Mouse (Mus musculus): ENCODE measurements around the gene Ehf. TPM values are rescaled to one million over a fixed set of nuclear protein-coding genes. Genes with fewer than 3 reads are reported as not detected.

Ehf gene
- polyA plus RNA-seq, 2 experiments: 0.50 to 0.58 TPM

DNA sequence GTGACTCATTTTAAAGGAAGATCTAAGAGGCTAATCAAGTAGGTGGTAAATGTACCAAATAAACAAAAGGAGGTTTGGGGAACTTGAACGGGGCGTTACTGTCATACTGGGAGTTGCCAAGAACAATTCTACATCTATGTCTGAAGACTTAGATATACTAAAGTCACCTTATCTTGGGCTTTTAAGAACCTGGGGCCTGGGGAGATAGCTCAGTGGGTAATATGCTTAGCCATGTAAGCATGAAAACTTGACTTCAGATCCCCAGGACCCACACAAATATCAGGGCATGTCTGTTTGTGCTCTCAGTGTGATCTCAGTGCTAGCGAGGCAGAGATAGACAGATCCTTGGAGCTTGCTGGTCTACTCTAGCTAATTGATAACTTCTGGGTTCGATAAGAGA is 18.6 kb upstream of the Ehf start:
- TF ChIP-seq POLR2A (IDR thresholded peaks at IDR 0.05; ENCODE audit: borderline replicate concordance, extremely low read depth, insufficient read depth, insufficient read length): no peak
- 80% methylated on average over 4 of the region's 4 CpGs for WGBS
- no peak overlapping the region for H3K9ac ChIP-seq (ENCODE audit: low read depth, low read length, severe bottlenecking)
- DNase-seq (ENCODE audit: low spot score) (no peak), ATAC-seq (ENCODE audit: low FRiP score, low read depth) (no peak)
- H3K36me3 ChIP-seq (ENCODE audit: control insufficient read depth, insufficient read depth, low read length): no peaks in the 10 kb centered on the region
- H3K4me3 ChIP-seq (replicated peaks; ENCODE audit: low read length): no peak overlapping the region
- no peak overlapping the region for H3K27ac ChIP-seq (replicated peaks; ENCODE audit: low read depth, low read length)
- no peaks in the 10 kb centered on the region for H3K4me1 ChIP-seq (ENCODE audit: control insufficient read depth, insufficient read depth, low read length)
- H3K9me3 ChIP-seq (ENCODE audit: control insufficient read depth, low read length): no peaks in the 10 kb centered on the region
- H3K27me3 ChIP-seq (ENCODE audit: control insufficient read depth, insufficient read depth, low read length): no peaks in the 10 kb centered on the region
- H3K4me2 ChIP-seq (replicated peaks; ENCODE audit: low read depth, low read length, severe bottlenecking): no peak overlapping the region

DNA sequence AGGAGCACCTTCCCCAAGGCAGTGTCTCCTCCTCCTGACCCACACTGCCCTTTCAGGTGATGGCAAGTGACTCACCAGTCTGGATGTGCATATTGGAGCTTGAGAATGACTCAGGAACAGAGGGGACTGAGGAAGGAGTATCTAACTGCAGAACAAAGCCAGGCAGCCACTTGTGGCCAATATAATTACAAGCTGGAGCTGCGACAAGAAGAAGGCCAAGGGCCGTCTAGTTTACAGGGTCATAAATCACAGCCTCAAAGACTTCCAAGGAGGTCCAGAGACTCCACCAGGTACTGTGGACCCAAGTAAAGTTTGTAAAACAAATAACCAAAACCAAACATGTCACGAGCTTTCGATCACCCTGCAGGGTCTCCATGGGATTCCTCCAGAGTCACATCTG is 10.9 kb upstream of the Ehf start:
- no peak for ATAC-seq (ENCODE audit: low FRiP score, low read depth)
- no peaks in the 10 kb centered on the region for H3K4me1 ChIP-seq (ENCODE audit: control insufficient read depth, insufficient read depth, low read length)
- no peak overlapping the region for H3K9ac ChIP-seq (ENCODE audit: low read depth, low read length, severe bottlenecking)
- no peak for DNase-seq (ENCODE audit: low spot score)
- no peak overlapping the region for H3K27ac ChIP-seq (replicated peaks; ENCODE audit: low read depth, low read length)
- TF ChIP-seq POLR2A (IDR thresholded peaks at IDR 0.05; ENCODE audit: borderline replicate concordance, extremely low read depth, insufficient read depth, insufficient read length): no peak
- no peak overlapping the region for H3K4me2 ChIP-seq (replicated peaks; ENCODE audit: low read depth, low read length, severe bottlenecking)
- H3K27me3 ChIP-seq (ENCODE audit: control insufficient read depth, insufficient read depth, low read length): no peaks in the 10 kb centered on the region
- no peak overlapping the region for H3K4me3 ChIP-seq (replicated peaks; ENCODE audit: low read length)
- H3K9me3 ChIP-seq (ENCODE audit: control insufficient read depth, low read length): no peaks in the 10 kb centered on the region
- 16% methylated on average over 4 of the region's 4 CpGs for WGBS
- no peaks in the 10 kb centered on the region for H3K36me3 ChIP-seq (ENCODE audit: control insufficient read depth, insufficient read depth, low read length)

DNA sequence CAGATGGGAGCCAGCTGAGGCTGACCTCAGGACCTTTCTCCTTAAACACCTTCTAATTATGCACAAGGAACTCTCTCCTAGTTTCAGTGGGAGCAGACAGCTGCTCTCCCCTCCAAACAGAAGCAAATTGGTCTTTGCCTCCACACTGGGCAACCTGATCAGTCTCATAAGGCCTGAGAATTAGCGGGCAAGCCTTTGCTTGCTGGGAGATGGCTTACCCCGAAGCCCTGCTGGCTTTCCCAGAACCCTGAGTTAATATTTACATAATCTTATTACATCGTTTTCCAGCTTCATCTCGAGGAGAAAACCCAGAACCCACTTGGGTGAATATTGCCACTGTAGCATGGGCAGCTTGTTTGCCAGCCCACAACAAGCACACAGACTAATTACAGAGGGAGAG is 9.6 kb upstream of the Ehf start:
- H3K27ac ChIP-seq (replicated peaks; ENCODE audit: low read depth, low read length): no peak overlapping the region
- no peak for ATAC-seq (ENCODE audit: low FRiP score, low read depth)
- H3K4me1 ChIP-seq (ENCODE audit: control insufficient read depth, insufficient read depth, low read length): no peaks in the 10 kb centered on the region
- H3K4me3 ChIP-seq (replicated peaks; ENCODE audit: low read length): no peak overlapping the region
- DNase-seq (ENCODE audit: low spot score): no peak
- WGBS: 38% methylated on average over 4 of the region's 4 CpGs
- H3K27me3 ChIP-seq (ENCODE audit: control insufficient read depth, insufficient read depth, low read length): no peaks in the 10 kb centered on the region
- TF ChIP-seq POLR2A (IDR thresholded peaks at IDR 0.05; ENCODE audit: borderline replicate concordance, extremely low read depth, insufficient read depth, insufficient read length): no peak
- no peaks in the 10 kb centered on the region for H3K9me3 ChIP-seq (ENCODE audit: control insufficient read depth, low read length)
- no peak overlapping the region for H3K9ac ChIP-seq (ENCODE audit: low read depth, low read length, severe bottlenecking)
- H3K36me3 ChIP-seq (ENCODE audit: control insufficient read depth, insufficient read depth, low read length): no peaks in the 10 kb centered on the region
- no peak overlapping the region for H3K4me2 ChIP-seq (replicated peaks; ENCODE audit: low read depth, low read length, severe bottlenecking)

DNA sequence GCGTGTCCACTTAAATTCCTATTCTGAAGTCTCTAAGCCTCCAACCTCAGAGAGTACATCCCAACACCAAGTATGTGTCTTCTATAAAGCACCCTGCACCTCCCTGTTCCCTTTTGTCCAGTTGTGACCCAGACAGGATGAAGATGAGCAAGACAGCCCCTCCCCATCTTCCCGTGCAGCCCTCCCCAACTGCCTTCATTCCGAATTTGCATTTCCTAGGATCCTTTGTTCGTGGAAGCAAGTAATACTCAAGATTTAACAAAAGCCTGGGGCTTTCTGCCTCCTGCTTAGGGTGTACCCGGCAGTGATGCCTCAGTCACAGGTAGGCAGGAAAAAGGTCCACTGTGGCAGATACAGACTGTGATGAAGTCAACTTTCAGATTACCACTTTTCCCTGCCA is 7.6 kb upstream of the Ehf start:
- Histone ChIP-seq H3K27ac (replicated peaks; ENCODE audit: low read depth, low read length) (no peak overlapping the region), H3K4me1 (ENCODE audit: control insufficient read depth, insufficient read depth, low read length) (no peaks in the 10 kb centered on the region), H3K4me3 (replicated peaks; ENCODE audit: low read length) (no peak overlapping the region), H3K36me3 (ENCODE audit: control insufficient read depth, insufficient read depth, low read length) (no peaks in the 10 kb centered on the region), H3K27me3 (ENCODE audit: control insufficient read depth, insufficient read depth, low read length) (no peaks in the 10 kb centered on the region), H3K9me3 (ENCODE audit: control insufficient read depth, low read length) (no peaks in the 10 kb centered on the region), H3K9ac (ENCODE audit: low read depth, low read length, severe bottlenecking) (no peak overlapping the region), H3K4me2 (replicated peaks; ENCODE audit: low read depth, low read length, severe bottlenecking) (no peak overlapping the region)
- DNase-seq (ENCODE audit: low spot score): no peak
- ATAC-seq (ENCODE audit: low FRiP score, low read depth): no peak
- TF ChIP-seq POLR2A (IDR thresholded peaks at IDR 0.05; ENCODE audit: borderline replicate concordance, extremely low read depth, insufficient read depth, insufficient read length): no peak
- 64% methylated on average over 5 of the region's 5 CpGs for WGBS

DNA sequence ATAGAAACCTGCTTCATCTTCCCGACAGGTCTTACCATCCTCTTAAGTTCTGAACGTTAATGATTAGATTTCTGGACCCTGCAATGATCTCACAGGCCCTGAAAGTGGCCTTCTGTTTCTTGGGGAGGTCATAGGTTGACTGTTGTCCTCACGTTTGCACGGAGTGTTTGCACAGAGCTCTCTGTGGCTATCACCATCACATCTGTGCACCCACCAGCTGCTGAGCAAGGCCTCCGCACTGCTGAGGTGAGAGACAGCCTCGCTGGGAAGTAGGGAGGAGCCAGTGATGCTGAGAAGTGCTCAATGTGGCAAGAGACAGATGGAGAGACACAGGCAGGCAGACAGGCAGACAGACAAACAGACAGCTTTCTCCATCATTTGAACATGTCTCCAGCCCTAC is 3.6 kb upstream of the Ehf start:
- 47% methylated on average over 6 of the region's 6 CpGs for WGBS
- DNase-seq (ENCODE audit: low spot score) (no peak), ATAC-seq (ENCODE audit: low FRiP score, low read depth) (no peak)
- no peak overlapping the region for H3K9ac ChIP-seq (ENCODE audit: low read depth, low read length, severe bottlenecking)
- H3K27me3 ChIP-seq (ENCODE audit: control insufficient read depth, insufficient read depth, low read length): no peaks in the 10 kb centered on the region
- H3K36me3 ChIP-seq (ENCODE audit: control insufficient read depth, insufficient read depth, low read length): no peaks in the 10 kb centered on the region
- H3K27ac ChIP-seq (replicated peaks; ENCODE audit: low read depth, low read length): no peak overlapping the region
- TF ChIP-seq POLR2A (IDR thresholded peaks at IDR 0.05; ENCODE audit: borderline replicate concordance, extremely low read depth, insufficient read depth, insufficient read length): no peak
- H3K4me3 ChIP-seq (replicated peaks; ENCODE audit: low read length): no peak overlapping the region
- no peak overlapping the region for H3K4me2 ChIP-seq (replicated peaks; ENCODE audit: low read depth, low read length, severe bottlenecking)
- no peaks in the 10 kb centered on the region for H3K4me1 ChIP-seq (ENCODE audit: control insufficient read depth, insufficient read depth, low read length)
- no peaks in the 10 kb centered on the region for H3K9me3 ChIP-seq (ENCODE audit: control insufficient read depth, low read length)

DNA sequence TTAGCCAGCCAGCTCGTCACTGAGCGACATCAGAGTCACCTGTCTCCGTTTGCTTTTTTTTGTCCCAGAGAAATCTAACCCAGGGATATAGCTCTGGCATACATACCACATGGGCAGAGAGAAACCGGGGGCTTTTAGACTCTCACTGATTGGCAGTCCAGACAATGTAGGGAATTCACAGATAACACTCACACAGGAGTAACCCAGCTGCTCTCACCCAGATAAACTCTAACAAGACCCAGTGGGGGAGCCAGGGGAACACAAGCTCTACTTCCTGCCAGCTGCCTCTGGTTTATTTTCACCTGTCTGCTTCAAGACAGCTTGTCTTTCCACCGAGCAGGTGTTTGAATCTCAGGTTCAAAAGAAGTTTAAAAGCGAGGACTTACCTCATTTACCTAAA is 409 bp downstream of the Ehf start:
- H3K36me3 ChIP-seq (ENCODE audit: control insufficient read depth, insufficient read depth, low read length): no peaks in the 10 kb centered on the region
- H3K27me3 ChIP-seq (ENCODE audit: control insufficient read depth, insufficient read depth, low read length): no peaks in the 10 kb centered on the region
- no peaks in the 10 kb centered on the region for H3K9me3 ChIP-seq (ENCODE audit: control insufficient read depth, low read length)
- 66% methylated on average over 6 of the region's 6 CpGs for WGBS
- no peak overlapping the region for H3K9ac ChIP-seq (ENCODE audit: low read depth, low read length, severe bottlenecking)
- no peak for TF ChIP-seq POLR2A (IDR thresholded peaks at IDR 0.05; ENCODE audit: borderline replicate concordance, extremely low read depth, insufficient read depth, insufficient read length)
- H3K4me1 ChIP-seq (ENCODE audit: control insufficient read depth, insufficient read depth, low read length): no peaks in the 10 kb centered on the region
- no peak overlapping the region for H3K4me2 ChIP-seq (replicated peaks; ENCODE audit: low read depth, low read length, severe bottlenecking)
- no peak overlapping the region for H3K27ac ChIP-seq (replicated peaks; ENCODE audit: low read depth, low read length)
- H3K4me3 ChIP-seq (replicated peaks; ENCODE audit: low read length): no peak overlapping the region
- no peak for ATAC-seq (ENCODE audit: low FRiP score, low read depth)
- DNase-seq (ENCODE audit: low spot score): no peak
